Mouse (Mus musculus): ENCODE measurements around the gene Apobec4. TPM values are rescaled to one million over a fixed set of nuclear protein-coding genes. Genes with fewer than 3 reads are reported as not detected.
A peak's percentile ranks its signal among the peaks of the same experiment; 100 is the strongest.

Apobec4 gene
- total and polyA plus RNA-seq, 3 experiments: 0.33 TPM; not detected in 2

DNA sequence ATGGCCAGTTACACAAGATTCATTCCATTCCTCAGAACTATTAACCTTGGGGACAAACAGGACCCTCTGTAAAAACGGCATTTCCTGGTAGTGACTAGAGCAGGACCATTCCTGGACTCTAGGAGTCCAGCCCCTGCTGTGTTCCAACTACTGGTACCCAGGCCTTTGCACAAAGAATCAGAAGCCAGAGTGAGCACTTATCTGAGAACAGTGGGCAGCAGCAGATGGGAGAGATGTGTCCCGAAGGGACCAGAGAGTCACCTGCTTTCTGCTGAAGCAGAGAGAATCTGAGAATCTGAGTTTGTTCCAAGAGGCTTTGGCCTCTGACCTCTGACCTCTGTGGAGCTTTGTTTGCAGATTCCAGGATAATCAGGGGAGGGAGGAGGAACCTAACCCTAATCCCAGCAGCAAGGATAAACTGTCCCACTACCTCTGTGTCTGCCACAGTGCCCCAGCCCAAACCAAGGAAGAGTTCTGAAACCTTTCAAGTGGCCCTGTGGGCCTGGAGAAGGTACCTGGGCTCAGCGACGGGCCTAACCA is 37.8 kb downstream of the Apobec4 start:
- no peaks in the 10 kb centered on the region; the same call in 1 of the 2 replicates for H3K9me3 ChIP-seq (replicated peaks)
- H3K36me3 ChIP-seq (replicated peaks): no peaks in the 10 kb centered on the region
- peaks cover 20% of the 10 kb centered on the region for H3K27me3 ChIP-seq (ENCODE audit: insufficient read depth, low read length)
- no peaks in the 10 kb centered on the region for H3K4me1 ChIP-seq (ENCODE audit: insufficient read depth, low read depth, low read length)
- DNase-seq (ENCODE audit: low spot score) (no peak), ATAC-seq (ENCODE audit: extremely low read depth, insufficient number of reproducible peaks, low FRiP score, poor library complexity, severe bottlenecking) (no peak)
- H3K4me3 ChIP-seq (ENCODE audit: low read depth, low read length): no peak overlapping the region
- TF ChIP-seq POLR2AphosphoS5 (IDR thresholded peaks at IDR 0.05; ENCODE audit: insufficient replicate concordance, low read depth, low read length): no peak
- TF ChIP-seq GATA2 (IDR thresholded peaks at IDR 0.05; ENCODE audit: borderline replicate concordance, low read depth, low read length): no peak
- TF ChIP-seq GATA1 (IDR thresholded peaks at IDR 0.05; ENCODE audit: borderline replicate concordance, low read length): no peak

DNA sequence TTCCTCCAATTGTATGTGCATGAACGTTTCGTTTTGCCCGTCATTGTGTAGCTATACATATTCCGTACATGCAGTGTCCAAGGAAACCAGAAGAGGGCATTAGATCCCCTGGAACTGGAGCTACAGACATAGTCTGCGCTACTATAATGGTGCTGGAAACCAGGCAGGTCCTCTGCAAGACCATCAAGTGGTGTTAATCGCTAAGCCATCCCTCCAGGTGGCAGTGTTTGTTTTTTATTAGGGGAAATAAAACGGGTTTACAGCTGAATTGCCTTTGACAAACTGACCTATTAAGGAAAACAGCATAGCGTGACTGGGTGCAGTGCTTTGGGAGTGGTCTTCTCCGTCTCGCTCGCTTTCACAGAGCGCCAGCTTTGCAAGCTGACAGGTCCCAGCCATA is 39.9 kb downstream of the Apobec4 start:
- no peak for DNase-seq (ENCODE audit: low spot score)
- no peak overlapping the region for H3K4me3 ChIP-seq (ENCODE audit: low read depth, low read length)

DNA sequence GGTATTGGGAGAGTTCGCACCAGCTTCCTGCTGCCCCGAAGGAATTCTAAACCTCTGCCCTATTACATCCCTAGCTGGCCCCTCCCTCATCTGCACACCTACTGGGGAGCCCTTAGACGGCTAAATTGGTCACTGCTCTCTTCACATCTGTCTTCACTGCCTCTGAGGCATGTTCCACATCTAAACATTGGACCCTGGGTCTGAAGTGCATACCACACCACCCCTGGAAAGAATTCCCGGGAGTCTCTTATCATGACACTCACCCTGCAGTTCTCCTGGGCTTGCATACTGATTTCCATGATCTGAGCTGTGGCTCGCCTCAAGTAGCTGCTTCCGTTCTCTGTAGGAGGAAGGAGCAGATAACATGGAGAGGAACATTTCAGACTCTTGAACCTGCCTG is 40.5 kb downstream of the Apobec4 start:
- peaks cover 2% of the 10 kb centered on the region; the same call in 1 of the 2 replicates for H3K9me3 ChIP-seq (replicated peaks)
- no peaks in the 10 kb centered on the region for H3K4me1 ChIP-seq (ENCODE audit: insufficient read depth, low read depth, low read length)
- no peak overlapping the region for H3K4me3 ChIP-seq (ENCODE audit: low read depth, low read length)
- TF ChIP-seq GATA1 (IDR thresholded peaks at IDR 0.05; ENCODE audit: borderline replicate concordance, low read length) (no peak), CTCF (IDR thresholded peaks at IDR 0.05; ENCODE audit: low read depth, low read length) (no peak), TAL1 (conservative IDR thresholded peaks at IDR 0.05; ENCODE audit: low read depth, low read length) (no peak), POLR2AphosphoS5 (IDR thresholded peaks at IDR 0.05; ENCODE audit: insufficient replicate concordance, low read depth, low read length) (no peak), GATA2 (IDR thresholded peaks at IDR 0.05; ENCODE audit: borderline replicate concordance, low read depth, low read length) (no peak)
- ATAC-seq (ENCODE audit: extremely low read depth, insufficient number of reproducible peaks, low FRiP score, poor library complexity, severe bottlenecking): no peak
- H3K36me3 ChIP-seq (replicated peaks): no peaks in the 10 kb centered on the region
- DNase-seq (ENCODE audit: low spot score): no peak
- peaks cover 23% of the 10 kb centered on the region for H3K27me3 ChIP-seq (ENCODE audit: insufficient read depth, low read length)

More for the DNA sequence above, 39.9 kb downstream of the Apobec4 start:
- Histone ChIP-seq H3K4me1 (ENCODE audit: insufficient read depth, low read depth, low read length) (no peaks in the 10 kb centered on the region), H3K36me3 (replicated peaks) (no peaks in the 10 kb centered on the region), H3K9me3 (replicated peaks) (peaks cover 2% of the 10 kb centered on the region; the same call in 1 of the 2 replicates), H3K27me3 (ENCODE audit: insufficient read depth, low read length) (peaks cover 24% of the 10 kb centered on the region)
- no peak for TF ChIP-seq GATA1 (IDR thresholded peaks at IDR 0.05; ENCODE audit: borderline replicate concordance, low read length)
- TF ChIP-seq CTCF (IDR thresholded peaks at IDR 0.05; ENCODE audit: low read depth, low read length): peak; percentile 24; the same call in 1 of the 2 replicates
- ATAC-seq (ENCODE audit: extremely low read depth, insufficient number of reproducible peaks, low FRiP score, poor library complexity, severe bottlenecking): peak; percentile 22; the same call in 1 of the 2 replicates

DNA sequence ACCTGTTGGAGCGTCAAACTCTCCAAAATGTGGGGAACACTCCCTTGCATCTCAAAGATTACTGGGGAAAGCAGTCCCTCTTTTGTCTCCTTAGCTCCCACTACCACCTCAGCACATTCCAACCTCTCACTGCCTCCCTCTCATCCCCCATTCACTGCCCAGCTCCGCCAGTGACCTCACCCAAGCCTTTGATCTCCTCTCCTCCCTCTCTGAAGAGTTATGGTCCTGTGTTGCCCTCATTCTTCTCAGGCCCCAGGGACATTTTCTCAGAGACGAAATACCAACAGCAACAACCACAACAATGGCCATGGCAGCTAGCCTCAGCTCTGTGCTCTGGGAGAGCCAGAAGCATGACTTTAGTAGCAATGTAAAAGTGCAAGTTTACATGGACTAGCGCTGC is 40.9 kb downstream of the Apobec4 start:
- Histone ChIP-seq H3K36me3 (replicated peaks) (no peaks in the 10 kb centered on the region), H3K27me3 (ENCODE audit: insufficient read depth, low read length) (peaks cover 22% of the 10 kb centered on the region), H3K4me1 (ENCODE audit: insufficient read depth, low read depth, low read length) (no peaks in the 10 kb centered on the region), H3K9me3 (replicated peaks) (peaks cover 2% of the 10 kb centered on the region; the same call in 1 of the 2 replicates), H3K4me3 (ENCODE audit: low read depth, low read length) (no peak overlapping the region)
- TF ChIP-seq CTCF (IDR thresholded peaks at IDR 0.05; ENCODE audit: low read depth, low read length): no peak
- TF ChIP-seq GATA2 (IDR thresholded peaks at IDR 0.05; ENCODE audit: borderline replicate concordance, low read depth, low read length): no peak
- no peak for TF ChIP-seq TAL1 (conservative IDR thresholded peaks at IDR 0.05; ENCODE audit: low read depth, low read length)
- TF ChIP-seq GATA1 (IDR thresholded peaks at IDR 0.05; ENCODE audit: borderline replicate concordance, low read length): no peak
- TF ChIP-seq POLR2AphosphoS5 (IDR thresholded peaks at IDR 0.05; ENCODE audit: insufficient replicate concordance, low read depth, low read length): no peak
- DNase-seq (ENCODE audit: low spot score): no peak
- no peak for ATAC-seq (ENCODE audit: extremely low read depth, insufficient number of reproducible peaks, low FRiP score, poor library complexity, severe bottlenecking)

DNA sequence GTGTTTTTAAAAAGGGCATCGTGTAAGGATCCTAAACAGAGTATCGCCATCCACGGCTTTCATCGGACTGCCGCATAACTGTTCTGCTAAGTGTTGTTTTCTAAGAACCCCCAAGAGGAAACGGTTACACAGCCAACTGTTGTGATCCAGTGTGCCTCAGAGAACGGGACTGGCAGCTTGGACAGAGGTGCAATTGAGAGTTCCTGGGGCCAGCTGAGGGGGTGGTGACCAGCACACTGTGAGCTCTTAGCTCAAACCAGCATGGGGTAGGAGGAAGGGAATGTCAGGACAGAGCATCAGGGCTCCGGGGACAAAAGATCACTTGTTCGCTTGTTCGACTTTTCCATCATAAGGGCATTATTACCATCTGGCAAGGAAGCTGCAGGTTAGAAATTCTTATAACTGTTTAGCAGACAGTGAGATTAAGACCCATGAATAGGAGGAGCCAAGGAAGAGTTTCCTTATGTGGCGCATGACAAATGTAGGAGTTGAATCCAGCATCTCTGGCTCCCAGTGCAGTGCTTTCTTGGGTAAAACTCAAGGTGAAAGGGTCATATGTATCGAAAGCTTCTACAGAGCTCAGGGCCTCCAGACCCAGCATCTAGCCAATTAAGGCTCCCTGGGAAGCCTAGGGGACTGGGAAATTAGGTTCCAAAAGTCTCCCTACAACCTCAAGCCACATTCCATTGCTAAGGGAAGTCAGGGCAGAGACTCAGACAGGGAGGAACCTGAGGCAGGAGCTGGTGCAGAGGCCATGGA is 42.6 kb downstream of the Apobec4 start:
- DNase-seq (ENCODE audit: low spot score) (no peak), ATAC-seq (ENCODE audit: extremely low read depth, insufficient number of reproducible peaks, low FRiP score, poor library complexity, severe bottlenecking) (no peak)
- Histone ChIP-seq H3K36me3 (replicated peaks) (no peaks in the 10 kb centered on the region), H3K4me1 (ENCODE audit: insufficient read depth, low read depth, low read length) (no peaks in the 10 kb centered on the region), H3K4me3 (ENCODE audit: low read depth, low read length) (no peak overlapping the region), H3K27me3 (ENCODE audit: insufficient read depth, low read length) (peaks cover 23% of the 10 kb centered on the region), H3K9me3 (replicated peaks) (peaks cover 2% of the 10 kb centered on the region; the same call in 1 of the 2 replicates)
- TF ChIP-seq POLR2AphosphoS5 (IDR thresholded peaks at IDR 0.05; ENCODE audit: insufficient replicate concordance, low read depth, low read length) (no peak), GATA2 (IDR thresholded peaks at IDR 0.05; ENCODE audit: borderline replicate concordance, low read depth, low read length) (no peak)

DNA sequence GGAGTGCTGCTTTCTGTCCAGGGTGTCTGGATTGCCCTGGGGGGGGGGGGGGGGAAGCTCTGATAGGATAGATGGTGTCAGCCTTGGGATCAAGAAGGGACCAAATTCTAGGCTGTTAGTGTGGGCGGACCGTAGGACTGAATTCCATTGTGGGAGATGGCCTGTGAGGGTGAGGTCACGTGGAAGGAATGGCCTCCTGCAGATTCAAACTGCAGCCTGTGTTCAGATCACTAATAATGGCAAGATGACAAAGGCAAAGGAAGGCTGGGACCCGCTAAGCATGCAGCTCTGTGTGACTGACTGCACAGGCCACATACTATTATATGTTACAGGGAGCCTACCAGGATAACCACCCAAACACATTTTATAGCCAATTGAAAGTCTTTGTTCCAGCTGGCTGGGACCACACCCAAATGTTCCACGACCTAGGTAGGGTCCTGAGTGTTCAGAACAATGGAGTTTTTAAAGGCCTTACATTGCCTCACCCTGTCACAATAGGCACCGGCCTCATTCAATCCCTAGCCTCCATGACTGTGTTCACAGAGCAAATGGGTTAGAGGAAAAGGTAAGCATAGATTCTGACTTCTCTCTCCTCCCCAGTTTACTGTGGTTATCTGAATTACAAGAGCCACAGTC is 43.3 kb downstream of the Apobec4 start:
- Histone ChIP-seq H3K9me3 (replicated peaks) (peaks cover 2% of the 10 kb centered on the region; the same call in 1 of the 2 replicates), H3K36me3 (replicated peaks) (no peaks in the 10 kb centered on the region), H3K4me1 (ENCODE audit: insufficient read depth, low read depth, low read length) (peaks cover 2% of the 10 kb centered on the region; the same call in 1 of the 2 replicates), H3K4me3 (ENCODE audit: low read depth, low read length) (no peak overlapping the region), H3K27me3 (ENCODE audit: insufficient read depth, low read length) (peaks cover 20% of the 10 kb centered on the region)
- DNase-seq (ENCODE audit: low spot score): no peak
- no peak for ATAC-seq (ENCODE audit: extremely low read depth, insufficient number of reproducible peaks, low FRiP score, poor library complexity, severe bottlenecking)
- TF ChIP-seq TAL1 (conservative IDR thresholded peaks at IDR 0.05; ENCODE audit: low read depth, low read length) (no peak), CTCF (IDR thresholded peaks at IDR 0.05; ENCODE audit: low read depth, low read length) (no peak), POLR2AphosphoS5 (IDR thresholded peaks at IDR 0.05; ENCODE audit: insufficient replicate concordance, low read depth, low read length) (no peak), GATA2 (IDR thresholded peaks at IDR 0.05; ENCODE audit: borderline replicate concordance, low read depth, low read length) (no peak), GATA1 (IDR thresholded peaks at IDR 0.05; ENCODE audit: borderline replicate concordance, low read length) (no peak)

Data from G1E (cell line).